Mouse (Mus musculus): ENCODE measurements around the gene Gm37240.

DNA sequence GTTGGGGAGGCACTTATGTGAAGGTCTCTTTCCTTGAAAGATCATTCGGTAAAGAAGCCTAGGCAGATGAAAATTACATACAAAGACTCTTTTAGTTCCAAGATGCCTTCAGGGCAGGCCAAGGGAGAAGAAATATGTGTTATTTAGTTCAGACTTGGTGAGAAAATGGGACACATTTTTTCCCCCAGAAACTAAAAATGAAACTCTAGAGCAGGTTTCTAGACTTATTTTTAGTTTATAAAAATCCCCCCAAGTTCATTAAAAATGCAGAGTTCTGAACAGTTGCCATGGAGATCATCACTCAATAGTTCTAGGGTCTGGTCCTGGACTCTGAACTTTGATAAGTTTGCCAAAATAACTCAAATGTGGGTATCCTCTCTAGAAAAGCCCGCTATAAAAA, 1226.9 kb downstream of the Gm37240 start:
- TF ChIP-seq POLR2A (IDR thresholded peaks at IDR 0.05; ENCODE audit: borderline replicate concordance, insufficient read depth, low read length) (no peak), CTCF (IDR thresholded peaks at IDR 0.05; ENCODE audit: borderline replicate concordance, insufficient read depth, low read depth, low read length) (no peak)
